Mouse (Mus musculus) lung, embryonic 14.5 days (tissue): ENCODE data around the gene Lgmn. TPM values are rescaled to one million over a fixed set of nuclear protein-coding genes. Genes with fewer than 3 reads are reported as not detected.

Source experiments
- ATAC-seq: fragments of 200-750 bp; cut with Nextera tagmentation; 2 replicates; pipeline ENCODE4 v1.8.0; 2017; ENCODE audit warnings: mild to moderate bottlenecking, moderate TSS enrichment, moderate library complexity; ENCODE audit not compliant: insufficient read depth
- DNase-seq: peaks from one replicate; pipeline ENCODE4 v3.0.0-alpha.2; 2015
- H3K27ac ChIP-seq: fragments of 300-500 bp; sonication (generic); 2 replicates; pipeline ENCODE4 v1.5.1; 2014; ENCODE audit warnings: low read depth, mild to moderate bottlenecking, moderate library complexity
- H3K27me3 ChIP-seq: fragments of 300-500 bp; sonication (generic); 2 replicates; pipeline ENCODE4 v1.6.1; 2014; ENCODE audit warnings: low read length, control low read depth; ENCODE audit not compliant: insufficient read depth
- H3K36me3 ChIP-seq: fragments of 300-500 bp; sonication (generic); 2 replicates; pipeline ENCODE4 v1.6.1; 2014; ENCODE audit warnings: control low read depth; ENCODE audit not compliant: insufficient read depth
- H3K4me1 ChIP-seq: fragments of 300-500 bp; sonication (generic); 2 replicates; pipeline ENCODE4 v1.6.1; 2014; ENCODE audit warnings: antibody characterized with exemption, control low read depth; ENCODE audit not compliant: insufficient read depth
- H3K4me2 ChIP-seq: fragments of 300-500 bp; sonication (generic); 2 replicates; pipeline ENCODE4 v1.6.1; 2014; ENCODE audit warnings: mild to moderate bottlenecking
- H3K4me3 ChIP-seq: fragments of 300-500 bp; sonication (generic); 2 replicates; pipeline ENCODE4 v1.5.1; 2014; ENCODE audit warnings: low read depth, low read length
- H3K9ac ChIP-seq: fragments of 300-500 bp; sonication (generic); 2 replicates; pipeline ENCODE4 v1.6.1; 2014
- H3K9me3 ChIP-seq: fragments of 300-500 bp; sonication (generic); 2 replicates; pipeline ENCODE4 v1.6.1; 2016; ENCODE audit warnings: low read depth, low read length, control low read depth
- CTCF ChIP-seq: IDR thresholded peaks from 2 replicates; pipeline ENCODE4 v1.5.1; 2016; ENCODE audit warnings: antibody characterized with exemption, low read depth
- WGBS: fragments of 180-500 bp; shearing (Covaris S2); extraction: QIAGEN DNeasy Blood & Tissue Kit; methylation state at CpG from one replicate; pipeline ENCODE4 v1.1.7; 2014; 5-methylcytosine and 5-hydroxymethylcytosine counted together
- polyA plus RNA-seq: library from polyadenylated mRNA; unstranded; fragments of >200 nt; fragmentation: Nextera tagmentation; extraction: Ambion mirVana; gene quantifications from 2 replicates; pipeline ENCODE4 v1.2.1, GENCODE M21; 2014

Lgmn gene
- polyA plus RNA-seq, 1 experiment from 2014 or later = 104 TPM

DNA sequence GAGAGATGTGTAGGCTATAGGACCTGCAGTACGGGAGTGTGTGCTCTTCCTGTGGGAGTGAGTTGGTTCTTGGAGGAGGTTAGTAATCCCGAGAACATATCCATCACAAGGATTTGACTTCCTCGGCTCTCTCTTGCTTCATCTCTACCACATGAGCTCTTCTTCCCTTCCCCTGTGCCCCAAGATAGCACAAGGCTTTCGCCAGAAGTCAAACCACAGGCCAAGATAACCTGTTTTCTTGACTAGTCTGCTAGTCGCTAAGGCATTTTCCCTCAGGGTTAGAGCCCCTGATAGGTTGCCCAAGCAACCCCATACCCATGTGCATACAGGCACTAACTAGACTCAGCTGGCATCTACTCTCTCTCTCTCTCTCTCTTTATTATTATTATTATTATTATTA is 4.1 kb upstream of the Lgmn start:
- TF ChIP-seq CTCF = no peak
- Histone ChIP-seq H3K36me3 (no peaks in the 10 kb centered on the region), H3K27ac (no peak overlapping the region), H3K4me1 (no peaks in the 10 kb centered on the region), H3K4me2 (no peak overlapping the region), H3K27me3 (no peaks in the 10 kb centered on the region), H3K9ac (no peak overlapping the region), H3K9me3 (no peaks in the 10 kb centered on the region), H3K4me3 (no peak overlapping the region)
- ATAC-seq = no peak
- DNase-seq = no peak
- 77% methylated on average over 5 of the region's 5 CpGs for WGBS

GRCm38 (mm10) chr12:102442639-102443038 is 3.0 kb upstream of the Lgmn start:
- Histone ChIP-seq H3K27ac (no peak overlapping the region), H3K36me3 (no peaks in the 10 kb centered on the region), H3K4me2 (no peak overlapping the region), H3K9me3 (no peaks in the 10 kb centered on the region), H3K27me3 (no peaks in the 10 kb centered on the region), H3K4me1 (peaks cover 4% of the 10 kb centered on the region; the same call in 1 of the 2 replicates), H3K9ac (no peak overlapping the region), H3K4me3 (no peak overlapping the region)
- TF ChIP-seq CTCF = no peak
- no peak for ATAC-seq
- 79% methylated on average over 15 of the region's 15 CpGs for WGBS
- no peak for DNase-seq

- H3K9me3 ChIP-seq = no peaks in the 10 kb centered on the region
- no peak overlapping the region for H3K4me2 ChIP-seq
- no peak overlapping the region for H3K4me3 ChIP-seq
- no peaks in the 10 kb centered on the region for H3K36me3 ChIP-seq
- DNase-seq (no peak), ATAC-seq (no peak)
- H3K27me3 ChIP-seq = no peaks in the 10 kb centered on the region
- 84% methylated on average over 6 of the region's 6 CpGs for WGBS
- H3K4me1 ChIP-seq = peaks cover 4% of the 10 kb centered on the region; the same call in 1 of the 2 replicates
- no peak overlapping the region for H3K9ac ChIP-seq
- H3K27ac ChIP-seq = no peak overlapping the region
- no peak for TF ChIP-seq CTCF
Measured at GRCm38 (mm10) chr12:102441141-102441540, 1.5 kb upstream of the Lgmn start.

GRCm38 (mm10) chr12:102440551-102440950 is 938 bp upstream of the Lgmn start:
- no peak for ATAC-seq
- Histone ChIP-seq H3K4me3 (no peak overlapping the region), H3K27ac (no peak overlapping the region), H3K36me3 (no peaks in the 10 kb centered on the region), H3K4me1 (peaks cover 4% of the 10 kb centered on the region; the same call in 1 of the 2 replicates), H3K4me2 (no peak overlapping the region), H3K27me3 (no peaks in the 10 kb centered on the region), H3K9ac (no peak overlapping the region), H3K9me3 (no peaks in the 10 kb centered on the region)
- DNase-seq = no peak
- 76% methylated on average over 7 of the region's 7 CpGs for WGBS
- no peak for TF ChIP-seq CTCF

GRCm38 (mm10) chr12:102438983-102439631 is 506 bp downstream of the Lgmn start:
- peaks cover 4% of the 10 kb centered on the region; the same call in 1 of the 2 replicates for H3K4me1 ChIP-seq
- no peak for TF ChIP-seq CTCF
- H3K36me3 ChIP-seq = no peaks in the 10 kb centered on the region
- peak overlapping the region; percentile 61 for H3K4me3 ChIP-seq
- 2% methylated on average over 20 of the region's 20 CpGs for WGBS
- ATAC-seq (peak; percentile 9), DNase-seq (no peak)
- no peaks in the 10 kb centered on the region for H3K9me3 ChIP-seq
- H3K4me2 ChIP-seq = peak overlapping the region; percentile 83
- H3K27me3 ChIP-seq = no peaks in the 10 kb centered on the region
- peak overlapping the region; percentile 9; the same call in 1 of the 2 replicates for H3K27ac ChIP-seq
- peak overlapping the region; percentile 67 for H3K9ac ChIP-seq

DNA sequence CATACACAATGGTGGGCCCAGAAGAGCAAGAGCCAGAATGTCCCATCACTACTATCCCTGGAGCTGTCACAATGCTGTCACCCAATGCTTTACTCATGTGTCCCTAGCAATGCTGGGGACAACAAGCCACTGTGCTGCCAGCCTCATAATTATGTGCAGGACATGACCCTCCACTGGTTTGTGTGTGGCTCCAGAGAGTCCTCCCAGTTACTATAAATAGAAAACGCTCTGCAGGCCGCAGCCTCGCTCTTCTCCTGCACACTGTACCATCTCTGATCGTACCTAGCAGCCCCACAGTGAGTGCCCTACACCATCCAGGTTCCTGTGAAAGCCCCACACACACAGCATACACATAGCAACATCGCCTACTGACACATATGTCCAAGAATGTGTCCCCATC is 1.7 kb downstream of the Lgmn start:
- ATAC-seq (peak; percentile 12; the same call in 1 of the 2 replicates), DNase-seq (peak; percentile 69)
- WGBS = 58% methylated on average over 5 of the region's 5 CpGs
- Histone ChIP-seq H3K27me3 (no peaks in the 10 kb centered on the region), H3K4me2 (peak overlapping the region; percentile 83), H3K4me1 (peaks cover 4% of the 10 kb centered on the region; the same call in 1 of the 2 replicates), H3K36me3 (no peaks in the 10 kb centered on the region), H3K9me3 (no peaks in the 10 kb centered on the region), H3K9ac (peak overlapping the region; percentile 28; the same call in 1 of the 2 replicates), H3K27ac (peak overlapping the region; percentile 51; the same call in 1 of the 2 replicates), H3K4me3 (peak overlapping the region; percentile 61; the same call in 1 of the 2 replicates)
- no peak for TF ChIP-seq CTCF

DNA sequence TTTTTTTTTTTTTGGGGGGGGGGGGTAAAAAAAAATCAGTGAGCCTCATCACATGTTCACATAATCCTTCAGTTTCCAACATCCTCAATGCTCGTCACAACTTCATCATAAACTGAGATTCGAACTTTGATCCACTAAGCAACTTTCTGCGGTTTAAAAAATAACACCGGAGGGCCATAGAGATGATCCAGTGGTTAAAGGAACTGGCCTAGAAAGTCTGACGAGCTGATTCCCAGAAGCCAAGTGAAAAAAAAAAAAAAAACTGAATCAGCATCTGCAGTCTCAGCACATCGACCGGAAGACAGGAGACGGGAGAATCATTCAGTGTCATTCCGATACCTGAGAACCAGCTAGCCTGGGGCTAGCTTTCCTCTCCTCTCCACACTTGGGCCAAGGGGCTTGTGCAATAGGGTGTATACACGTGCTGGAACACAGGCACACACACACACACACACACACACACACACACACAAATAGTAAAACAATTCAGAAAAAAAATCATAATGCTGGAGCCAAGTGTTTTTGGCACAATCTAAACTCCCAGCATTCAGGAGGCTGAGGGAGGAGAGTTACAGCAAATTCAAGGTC is 2.6 kb downstream of the Lgmn start:
- peak overlapping the region; percentile 15; the same call in 1 of the 2 replicates for H3K4me2 ChIP-seq

More for the DNA sequence above, 2.6 kb downstream of the Lgmn start:
- no peak for ATAC-seq
- DNase-seq = peak; percentile 23
- Histone ChIP-seq H3K9me3 (no peaks in the 10 kb centered on the region), H3K36me3 (no peaks in the 10 kb centered on the region), H3K9ac (no peak overlapping the region), H3K27me3 (no peaks in the 10 kb centered on the region), H3K27ac (no peak overlapping the region), H3K4me3 (no peak overlapping the region), H3K4me1 (peaks cover 4% of the 10 kb centered on the region; the same call in 1 of the 2 replicates)
- 60% methylated on average over 10 of the region's 10 CpGs for WGBS
- no peak for TF ChIP-seq CTCF
